Mouse (Mus musculus): ENCODE measurements around the gene Rer1. TPM values are rescaled to one million over a fixed set of nuclear protein-coding genes. Genes with fewer than 3 reads are reported as not detected.

The Rer1 gene
- polyA plus RNA-seq, 1 experiment from 2014 or later = 130 TPM

DNA sequence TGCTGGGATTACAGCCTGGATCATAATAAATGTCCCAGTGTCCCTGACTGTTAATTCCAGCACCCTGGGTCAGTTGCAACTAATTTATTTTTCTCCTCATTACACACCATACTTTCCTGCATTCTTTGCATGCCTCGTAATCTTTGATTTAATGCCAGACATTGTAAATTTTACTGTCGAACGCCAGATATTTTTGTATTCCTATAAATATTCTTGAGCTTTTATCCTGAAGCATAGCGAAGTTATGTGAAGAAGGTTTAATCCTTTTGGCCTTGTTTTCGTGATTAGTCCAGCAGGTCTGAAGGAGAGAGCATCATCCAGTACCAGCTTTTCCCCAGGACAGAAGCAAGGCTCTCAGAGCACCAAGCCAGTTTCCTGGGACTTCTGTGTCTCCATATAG lies 23.3 kb upstream of the Rer1 start:
- no peak overlapping the region for H3K9ac ChIP-seq (replicated peaks)
- no peak for ATAC-seq (ENCODE audit: low FRiP score)
- H3K4me3 ChIP-seq (replicated peaks) = no peak overlapping the region
- H3K4me2 ChIP-seq = no peak overlapping the region
- H3K9me3 ChIP-seq (replicated peaks) = no peaks in the 10 kb centered on the region
- H3K4me1 ChIP-seq = peaks cover 3% of the 10 kb centered on the region; the same call in 1 of the 2 replicates
- no peak overlapping the region for H3K27ac ChIP-seq (replicated peaks)
- H3K36me3 ChIP-seq = no peaks in the 10 kb centered on the region
- 66% methylated on average over 5 of the region's 5 CpGs for WGBS
- no peaks in the 10 kb centered on the region for H3K27me3 ChIP-seq (replicated peaks)

- no peak overlapping the region for H3K4me3 ChIP-seq (replicated peaks)
- no peak overlapping the region for H3K4me2 ChIP-seq
- WGBS = 92% methylated on average over 4 of the region's 4 CpGs
- no peak overlapping the region for H3K27ac ChIP-seq (replicated peaks)
- no peaks in the 10 kb centered on the region for H3K4me1 ChIP-seq
- H3K36me3 ChIP-seq = no peaks in the 10 kb centered on the region
- H3K9ac ChIP-seq (replicated peaks) = no peak overlapping the region
- H3K9me3 ChIP-seq (replicated peaks) = no peaks in the 10 kb centered on the region
- H3K27me3 ChIP-seq (replicated peaks) = no peaks in the 10 kb centered on the region
- ATAC-seq (ENCODE audit: low FRiP score) = no peak
Observed at GRCm38 (mm10) chr4:155107886-155108285, 21.7 kb upstream of the Rer1 start.

- Histone ChIP-seq H3K9ac (replicated peaks) (no peak overlapping the region), H3K27me3 (replicated peaks) (no peaks in the 10 kb centered on the region), H3K36me3 (no peaks in the 10 kb centered on the region), H3K4me3 (replicated peaks) (no peak overlapping the region), H3K4me2 (no peak overlapping the region), H3K4me1 (peaks cover 8% of the 10 kb centered on the region; the same call in 1 of the 2 replicates), H3K9me3 (replicated peaks) (no peaks in the 10 kb centered on the region), H3K27ac (replicated peaks) (no peak overlapping the region)
- no peak for ATAC-seq (ENCODE audit: low FRiP score)
- WGBS = 76% methylated on average over 4 of the region's 4 CpGs
Observed at GRCm38 (mm10) chr4:155098572-155098971, 12.4 kb upstream of the Rer1 start.

DNA sequence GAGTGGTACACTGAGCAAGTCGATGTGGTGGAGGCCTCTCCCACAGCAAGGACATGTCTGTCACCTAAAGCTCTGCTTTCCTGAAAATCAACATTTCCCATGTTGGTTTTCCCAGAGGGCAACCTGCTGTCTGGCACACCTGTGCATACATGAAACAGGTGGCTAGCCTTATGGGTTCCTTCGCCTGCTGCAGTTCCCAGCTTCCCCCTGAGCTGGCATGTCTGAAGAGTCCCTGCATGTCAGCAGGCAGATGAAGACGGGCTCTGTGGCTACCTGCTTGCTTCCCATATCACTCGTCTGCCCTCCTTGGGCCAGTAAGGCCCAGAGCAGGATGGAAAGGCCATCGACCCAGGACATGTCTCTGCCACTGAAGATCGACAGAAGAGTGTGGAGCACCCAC lies 11.3 kb upstream of the Rer1 start:
- Histone ChIP-seq H3K9ac (replicated peaks) (no peak overlapping the region), H3K36me3 (no peaks in the 10 kb centered on the region; the same call in 1 of the 2 replicates), H3K4me1 (peaks cover 8% of the 10 kb centered on the region; the same call in 1 of the 2 replicates), H3K9me3 (replicated peaks) (no peaks in the 10 kb centered on the region), H3K27ac (replicated peaks) (no peak overlapping the region), H3K4me3 (replicated peaks) (no peak overlapping the region), H3K27me3 (replicated peaks) (no peaks in the 10 kb centered on the region), H3K4me2 (no peak overlapping the region)
- 87% methylated on average over 6 of the region's 6 CpGs for WGBS
- ATAC-seq (ENCODE audit: low FRiP score) = no peak

DNA sequence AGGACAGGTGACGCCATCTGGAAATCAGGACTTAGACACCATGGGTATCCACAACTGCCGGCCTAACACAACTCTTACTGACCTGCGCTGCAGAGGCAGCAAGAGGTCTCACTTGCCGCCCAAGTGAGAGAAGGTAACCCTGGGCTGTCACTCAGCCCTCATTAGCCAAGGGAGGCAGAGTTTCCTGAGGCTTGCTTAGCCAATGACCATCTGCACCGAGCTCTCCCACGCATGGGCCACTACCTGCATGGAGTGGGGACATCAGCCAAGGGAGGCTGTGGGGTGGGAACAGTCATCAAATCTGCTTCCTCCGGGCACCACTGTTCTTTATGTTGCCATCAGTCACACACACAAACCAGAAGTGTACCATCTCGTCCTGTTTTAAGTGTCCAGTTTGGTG lies 9.8 kb upstream of the Rer1 start:
- H3K27me3 ChIP-seq (replicated peaks) = no peaks in the 10 kb centered on the region
- H3K27ac ChIP-seq (replicated peaks) = no peak overlapping the region
- H3K4me2 ChIP-seq = no peak overlapping the region
- no peaks in the 10 kb centered on the region for H3K9me3 ChIP-seq (replicated peaks)
- H3K36me3 ChIP-seq = peaks cover 5% of the 10 kb centered on the region; the same call in 1 of the 2 replicates
- WGBS = 85% methylated on average over 8 of the region's 8 CpGs
- no peak overlapping the region for H3K4me3 ChIP-seq (replicated peaks)
- no peak for ATAC-seq (ENCODE audit: low FRiP score)
- peaks cover 8% of the 10 kb centered on the region; the same call in 1 of the 2 replicates for H3K4me1 ChIP-seq
- no peak overlapping the region for H3K9ac ChIP-seq (replicated peaks)

- Histone ChIP-seq H3K27ac (replicated peaks) (peak overlapping the region; percentile 28; the same call in 1 of the 2 replicates), H3K4me3 (replicated peaks) (no peak overlapping the region), H3K9ac (replicated peaks) (no peak overlapping the region), H3K4me2 (no peak overlapping the region), H3K27me3 (replicated peaks) (no peaks in the 10 kb centered on the region), H3K4me1 (peaks cover 8% of the 10 kb centered on the region; the same call in 1 of the 2 replicates), H3K36me3 (peaks cover 7% of the 10 kb centered on the region; the same call in 1 of the 2 replicates), H3K9me3 (replicated peaks) (no peaks in the 10 kb centered on the region)
- 34% methylated on average over 8 of the region's 8 CpGs for WGBS
- ATAC-seq (ENCODE audit: low FRiP score) = peak; percentile 85
Observed at GRCm38 (mm10) chr4:155095238-155095900, 9.2 kb upstream of the Rer1 start.

- H3K27ac ChIP-seq (replicated peaks) = no peak overlapping the region
- no peak overlapping the region for H3K9ac ChIP-seq (replicated peaks)
- H3K4me2 ChIP-seq = no peak overlapping the region
- peaks cover 13% of the 10 kb centered on the region; the same call in 1 of the 2 replicates for H3K36me3 ChIP-seq
- ATAC-seq (ENCODE audit: low FRiP score) = peak; percentile 40; the same call in 1 of the 2 replicates
- H3K9me3 ChIP-seq (replicated peaks) = no peaks in the 10 kb centered on the region
- WGBS = 65% methylated on average over 3 of the region's 3 CpGs
- peaks cover 8% of the 10 kb centered on the region; the same call in 1 of the 2 replicates for H3K4me1 ChIP-seq
- no peaks in the 10 kb centered on the region for H3K27me3 ChIP-seq (replicated peaks)
- no peak overlapping the region for H3K4me3 ChIP-seq (replicated peaks)
Observed at GRCm38 (mm10) chr4:155094565-155094964, 8.4 kb upstream of the Rer1 start.

GRCm38 (mm10) chr4:155093431-155094149 lies 7.4 kb upstream of the Rer1 start:
- Histone ChIP-seq H3K4me2 (no peak overlapping the region), H3K4me3 (replicated peaks) (no peak overlapping the region), H3K27me3 (replicated peaks) (no peaks in the 10 kb centered on the region), H3K27ac (replicated peaks) (no peak overlapping the region), H3K4me1 (peaks cover 8% of the 10 kb centered on the region; the same call in 1 of the 2 replicates), H3K9ac (replicated peaks) (no peak overlapping the region), H3K9me3 (replicated peaks) (no peaks in the 10 kb centered on the region), H3K36me3 (peaks cover 21% of the 10 kb centered on the region)
- 88% methylated on average over 7 of the region's 7 CpGs for WGBS
- ATAC-seq (ENCODE audit: low FRiP score) = no peak

- WGBS = 93% methylated on average over 19 of the region's 19 CpGs
- Histone ChIP-seq H3K4me2 (no peak overlapping the region), H3K27me3 (replicated peaks) (no peaks in the 10 kb centered on the region), H3K9ac (replicated peaks) (no peak overlapping the region), H3K36me3 (peaks cover 21% of the 10 kb centered on the region), H3K4me3 (replicated peaks) (no peak overlapping the region), H3K4me1 (peaks cover 8% of the 10 kb centered on the region; the same call in 1 of the 2 replicates), H3K27ac (replicated peaks) (no peak overlapping the region), H3K9me3 (replicated peaks) (no peaks in the 10 kb centered on the region)
- no peak for ATAC-seq (ENCODE audit: low FRiP score)
Observed at GRCm38 (mm10) chr4:155092718-155093430, 6.7 kb upstream of the Rer1 start.

DNA sequence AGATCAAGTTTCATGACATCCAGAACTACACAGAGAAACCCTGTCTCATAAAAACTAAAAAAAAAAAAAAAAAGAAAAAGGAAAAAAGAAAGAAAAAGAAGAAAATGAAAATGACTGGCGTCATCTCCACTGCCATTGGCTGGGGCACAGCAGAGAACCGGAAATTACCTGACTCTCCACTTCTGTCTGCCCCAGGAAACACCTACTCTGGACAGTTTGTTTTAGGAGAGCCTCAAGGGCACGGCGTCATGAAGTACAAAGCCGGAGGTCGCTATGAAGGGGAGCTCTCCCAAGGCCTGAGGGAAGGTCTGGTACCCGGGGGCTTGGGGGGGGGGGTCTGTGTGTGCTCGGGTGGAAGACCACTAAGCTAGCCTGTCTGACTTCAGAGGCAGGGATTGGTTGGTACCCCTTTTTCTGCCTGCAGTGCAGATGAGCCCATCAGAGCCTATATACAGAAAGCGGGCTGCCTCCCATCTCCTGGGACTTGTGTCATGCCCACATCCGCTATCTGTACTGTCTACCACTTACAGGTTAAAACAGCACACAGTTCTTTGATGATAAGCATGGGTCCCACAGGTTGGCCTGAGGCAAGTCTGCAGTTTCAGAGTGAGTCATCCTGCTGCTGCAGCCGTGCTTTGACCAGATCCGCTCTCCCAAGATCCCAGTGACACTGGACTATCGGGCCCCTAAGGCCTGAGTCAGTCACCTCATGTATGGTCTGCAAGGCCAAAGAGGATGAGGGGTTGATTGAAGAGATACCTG lies 4.7 kb upstream of the Rer1 start:
- H3K9me3 ChIP-seq (replicated peaks) = no peaks in the 10 kb centered on the region
- WGBS = 93% methylated on average over 13 of the region's 13 CpGs
- peaks cover 18% of the 10 kb centered on the region for H3K4me1 ChIP-seq
- H3K27me3 ChIP-seq (replicated peaks) = no peaks in the 10 kb centered on the region
- H3K27ac ChIP-seq (replicated peaks) = no peak overlapping the region
- no peak for ATAC-seq (ENCODE audit: low FRiP score)
- no peak overlapping the region for H3K9ac ChIP-seq (replicated peaks)
- no peak overlapping the region for H3K4me2 ChIP-seq
- H3K36me3 ChIP-seq = peaks cover 21% of the 10 kb centered on the region
- H3K4me3 ChIP-seq (replicated peaks) = no peak overlapping the region

- H3K4me3 ChIP-seq (replicated peaks) = no peak overlapping the region
- H3K4me1 ChIP-seq = peaks cover 17% of the 10 kb centered on the region
- H3K27me3 ChIP-seq (replicated peaks) = no peaks in the 10 kb centered on the region
- H3K36me3 ChIP-seq = peaks cover 21% of the 10 kb centered on the region
- H3K9ac ChIP-seq (replicated peaks) = no peak overlapping the region
- H3K4me2 ChIP-seq = no peak overlapping the region
- no peak for ATAC-seq (ENCODE audit: low FRiP score)
- 97% methylated on average over 4 of the region's 4 CpGs for WGBS
- H3K27ac ChIP-seq (replicated peaks) = no peak overlapping the region
- H3K9me3 ChIP-seq (replicated peaks) = no peaks in the 10 kb centered on the region
Observed at GRCm38 (mm10) chr4:155090147-155090546, 4.0 kb upstream of the Rer1 start.

Data from neural tube, embryonic 15.5 days (tissue).